In the genomic region with DNA sequence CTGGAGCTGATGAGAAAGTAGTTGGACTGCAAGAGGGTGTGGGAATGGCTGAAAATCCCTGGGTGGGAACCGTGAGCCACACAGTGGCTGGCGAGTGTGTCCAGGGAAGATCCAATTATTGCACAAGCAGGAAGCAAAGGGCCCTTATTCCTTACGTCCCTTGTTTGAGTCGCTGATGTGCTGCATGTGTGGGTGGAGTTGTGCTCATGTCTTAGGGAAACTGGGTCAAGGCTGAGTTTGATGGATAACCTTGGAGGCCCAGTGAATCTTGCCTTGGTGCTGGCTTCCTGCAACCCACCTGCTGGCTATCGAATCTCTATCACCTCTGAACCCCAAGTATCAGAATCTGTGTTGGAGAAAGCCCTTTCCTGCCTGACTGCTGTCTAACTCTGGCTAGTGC, we compare ENCODE assay signal across 11 mouse cellular contexts.
"Had no signal": no experiment of that assay in that cellular context is flagged by ENCODE, and none has a peak within 500 bp of the region (broad histone marks: within the 10 kb centered on the region; RNA-seq: fewer than 3 reads in every experiment).

No protein-coding gene starts in this region.

- DNase-seq: lung, embryonic 14.5 days; lung, postnatal 10 days; thymus, postnatal 4 days had no signal

- H3K36me3 ChIP-seq: limb, embryonic 15.5 days; liver, embryonic 12.5 days; midbrain, embryonic 15.5 days; neural tube, embryonic 12.5 days had no signal

- H3K4me2 ChIP-seq: limb, embryonic 15.5 days; liver, embryonic 12.5 days; lung, embryonic 14.5 days; midbrain, embryonic 11.5 days; midbrain, embryonic 15.5 days; neural tube, embryonic 12.5 days had no signal

- H3K27me3 ChIP-seq: limb, embryonic 15.5 days; liver, embryonic 12.5 days; midbrain, embryonic 15.5 days; neural tube, embryonic 12.5 days had no signal

- H3K4me1 ChIP-seq: liver, embryonic 12.5 days; megakaryocyte, embryonic 14.5 days had no signal

- H3K9me3 ChIP-seq: limb, embryonic 15.5 days; liver, embryonic 12.5 days; midbrain, embryonic 15.5 days; neural tube, embryonic 12.5 days had no signal

- H3K4me3 ChIP-seq: limb, embryonic 15.5 days; liver, embryonic 12.5 days; midbrain, embryonic 15.5 days; neural tube, embryonic 12.5 days had no signal

- ATAC-seq: liver, embryonic 12.5 days; midbrain, embryonic 15.5 days had no signal

- H3K27ac ChIP-seq: limb, embryonic 15.5 days; liver, embryonic 12.5 days; macrophage; midbrain, embryonic 15.5 days; neural tube, embryonic 12.5 days; stomach, postnatal 0 days had no signal

- H3K9ac ChIP-seq: limb, embryonic 15.5 days; liver, embryonic 12.5 days; lung, embryonic 14.5 days; midbrain, embryonic 15.5 days; neural tube, embryonic 12.5 days had no signal
